Mouse (Mus musculus) kidney, embryonic 14.5 days (tissue): Measurements from ENCODE around the gene Ttc1. TPM values are rescaled to one million over a fixed set of nuclear protein-coding genes. Genes with fewer than 3 reads are reported as not detected.

ENCODE experiments used
- ATAC-seq: fragments of 200-750 bp; cut with Nextera tagmentation; 2 replicates; pipeline ENCODE4 v1.8.0; 2017; ENCODE audit warnings: moderate number of reproducible peaks, mild to moderate bottlenecking, moderate TSS enrichment, moderate library complexity; ENCODE audit not compliant: low FRiP score, low TSS enrichment
- H3K27ac ChIP-seq: fragments of 300-500 bp; sonication (generic); 2 replicates; pipeline ENCODE4 v1.5.1; 2014; ENCODE audit warnings: low read depth, mild to moderate bottlenecking, low read length, moderate library complexity, mixed read lengths
- H3K27me3 ChIP-seq: fragments of 300-500 bp; sonication (generic); 2 replicates; pipeline ENCODE4 v1.6.1; 2014; ENCODE audit warnings: mild to moderate bottlenecking, low read length; ENCODE audit not compliant: control insufficient read depth, insufficient read depth
- H3K36me3 ChIP-seq: fragments of 300-500 bp; sonication (generic); 2 replicates; pipeline ENCODE4 v1.6.1; 2014; ENCODE audit warnings: low read length, mixed read lengths; ENCODE audit not compliant: control insufficient read depth, insufficient read depth
- H3K4me1 ChIP-seq: fragments of 300-500 bp; sonication (generic); 2 replicates; pipeline ENCODE4 v1.6.1; 2014; ENCODE audit warnings: low read length, mixed read lengths; ENCODE audit not compliant: control insufficient read depth, insufficient read depth
- H3K4me2 ChIP-seq: fragments of 300-500 bp; sonication (generic); replicated peaks from 2 replicates; pipeline ENCODE4 v1.6.1; 2014; ENCODE audit warnings: low read depth, mild to moderate bottlenecking, low read length
- H3K4me3 ChIP-seq: fragments of 300-500 bp; sonication (generic); 2 replicates; pipeline ENCODE4 v1.5.1; 2014; ENCODE audit warnings: mild to moderate bottlenecking, low read length
- H3K9ac ChIP-seq: fragments of 300-500 bp; sonication (generic); 2 replicates; pipeline ENCODE4 v1.6.1; 2014; ENCODE audit warnings: low read depth, mild to moderate bottlenecking, low read length, moderate library complexity
- H3K9me3 ChIP-seq: fragments of 300-500 bp; sonication (generic); 2 replicates; pipeline ENCODE4 v1.6.1; 2016; ENCODE audit warnings: low read length; ENCODE audit not compliant: control insufficient read depth
- WGBS: fragments of 180-500 bp; shearing (Covaris S2); extraction: QIAGEN DNeasy Blood & Tissue Kit; methylation state at CpG from one replicate; pipeline ENCODE4 v1.1.7; 2014; 5-methylcytosine and 5-hydroxymethylcytosine counted together
- polyA plus RNA-seq: library from polyadenylated mRNA; unstranded; fragments of >200 nt; fragmentation: Nextera tagmentation; extraction: Ambion mirVana; gene quantifications from 2 replicates; pipeline ENCODE4 v1.2.1, GENCODE M21; 2014

Ttc1 gene
- polyA plus RNA-seq, 1 experiment from 2014 or later = 82.2 TPM

GRCm38 (mm10) chr11:43727796-43728195, 20.0 kb downstream of the Ttc1 start:
- Histone ChIP-seq H3K36me3 (peaks cover 38% of the 10 kb centered on the region), H3K4me2 (no peak overlapping the region), H3K27me3 (no peaks in the 10 kb centered on the region), H3K4me3 (no peak overlapping the region), H3K27ac (no peak overlapping the region), H3K4me1 (no peaks in the 10 kb centered on the region), H3K9me3 (no peaks in the 10 kb centered on the region), H3K9ac (no peak overlapping the region)
- 66% methylated on average over 7 of the region's 7 CpGs for WGBS
- ATAC-seq = no peak; the same call in 1 of the 2 replicates

- H3K4me2 ChIP-seq = no peak overlapping the region
- H3K4me3 ChIP-seq = no peak overlapping the region
- WGBS = 89% methylated on average over 3 of the region's 3 CpGs
- H3K9ac ChIP-seq = no peak overlapping the region
- H3K9me3 ChIP-seq = no peaks in the 10 kb centered on the region
- no peak for ATAC-seq
- H3K4me1 ChIP-seq = no peaks in the 10 kb centered on the region
- H3K27me3 ChIP-seq = no peaks in the 10 kb centered on the region
- H3K36me3 ChIP-seq = peaks cover 27% of the 10 kb centered on the region
- H3K27ac ChIP-seq = no peak overlapping the region
Measured at GRCm38 (mm10) chr11:43723411-43723810, 24.4 kb downstream of the Ttc1 start.

- peaks cover 13% of the 10 kb centered on the region for H3K36me3 ChIP-seq
- no peak overlapping the region for H3K4me2 ChIP-seq
- ATAC-seq = no peak
Measured at GRCm38 (mm10) chr11:43712178-43712577, 35.6 kb downstream of the Ttc1 start.

GRCm38 (mm10) chr11:43708409-43708808, 39.4 kb downstream of the Ttc1 start:
- Histone ChIP-seq H3K4me3 (no peak overlapping the region), H3K27me3 (no peaks in the 10 kb centered on the region), H3K4me1 (no peaks in the 10 kb centered on the region), H3K36me3 (peaks cover 32% of the 10 kb centered on the region), H3K9me3 (no peaks in the 10 kb centered on the region), H3K27ac (no peak overlapping the region), H3K4me2 (no peak overlapping the region), H3K9ac (no peak overlapping the region)
- 97% methylated on average over 2 of the region's 2 CpGs for WGBS
- ATAC-seq = no peak

More at GRCm38 (mm10) chr11:43712178-43712577, 35.6 kb downstream of the Ttc1 start:
- Histone ChIP-seq H3K9me3 (no peaks in the 10 kb centered on the region), H3K4me1 (no peaks in the 10 kb centered on the region), H3K27me3 (no peaks in the 10 kb centered on the region), H3K9ac (no peak overlapping the region), H3K27ac (no peak overlapping the region), H3K4me3 (no peak overlapping the region)
- 96% methylated on average over 4 of the region's 4 CpGs for WGBS

- Histone ChIP-seq H3K9ac (no peak overlapping the region), H3K27me3 (no peaks in the 10 kb centered on the region), H3K9me3 (no peaks in the 10 kb centered on the region), H3K36me3 (peaks cover 28% of the 10 kb centered on the region), H3K27ac (no peak overlapping the region), H3K4me3 (no peak overlapping the region), H3K4me1 (no peaks in the 10 kb centered on the region), H3K4me2 (no peak overlapping the region)
- 93% methylated on average over 10 of the region's 10 CpGs for WGBS
- ATAC-seq = no peak
Measured at GRCm38 (mm10) chr11:43705751-43706150, 42.1 kb downstream of the Ttc1 start.

DNA sequence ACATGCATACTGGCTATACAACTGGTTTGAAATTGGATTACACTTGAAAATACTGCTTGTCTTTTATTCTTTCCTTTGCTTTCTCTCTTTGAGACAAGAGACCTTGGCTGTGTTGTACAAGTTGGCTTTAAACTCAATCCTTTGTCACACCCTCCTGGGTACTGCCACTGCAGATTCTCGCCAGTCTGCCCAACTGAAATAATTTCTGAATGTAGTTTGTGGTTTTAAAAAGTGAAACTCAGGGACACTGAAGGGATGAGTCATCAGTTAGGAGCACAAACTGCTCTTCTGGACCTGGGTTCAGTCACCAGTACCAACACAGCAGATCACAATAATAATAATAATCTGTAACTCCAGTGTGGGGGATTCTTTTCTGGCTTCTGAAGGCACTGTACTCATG, 44.3 kb downstream of the Ttc1 start:
- H3K27ac ChIP-seq = no peak overlapping the region
- no peak overlapping the region for H3K9ac ChIP-seq
- no peak overlapping the region for H3K4me3 ChIP-seq
- no peaks in the 10 kb centered on the region for H3K27me3 ChIP-seq
- H3K4me2 ChIP-seq = no peak overlapping the region
- no peaks in the 10 kb centered on the region for H3K9me3 ChIP-seq
- H3K4me1 ChIP-seq = no peaks in the 10 kb centered on the region
- no peak for ATAC-seq
- 89% methylated on average over 1 of the region's 1 CpGs for WGBS
- peaks cover 38% of the 10 kb centered on the region for H3K36me3 ChIP-seq

- H3K4me2 ChIP-seq = no peak overlapping the region
- H3K9me3 ChIP-seq = no peaks in the 10 kb centered on the region
- no peaks in the 10 kb centered on the region for H3K27me3 ChIP-seq
- 90% methylated on average over 3 of the region's 3 CpGs for WGBS
- H3K9ac ChIP-seq = no peak overlapping the region
- ATAC-seq = no peak
- peaks cover 5% of the 10 kb centered on the region; the same call in 1 of the 2 replicates for H3K4me1 ChIP-seq
- H3K27ac ChIP-seq = no peak overlapping the region
- H3K36me3 ChIP-seq = peaks cover 43% of the 10 kb centered on the region
- H3K4me3 ChIP-seq = no peak overlapping the region
Measured at GRCm38 (mm10) chr11:43700291-43700690, 47.5 kb downstream of the Ttc1 start.

GRCm38 (mm10) chr11:43698621-43699020, 49.2 kb downstream of the Ttc1 start:
- Histone ChIP-seq H3K27me3 (no peaks in the 10 kb centered on the region), H3K27ac (no peak overlapping the region), H3K9ac (no peak overlapping the region), H3K4me1 (peaks cover 5% of the 10 kb centered on the region; the same call in 1 of the 2 replicates), H3K36me3 (peaks cover 38% of the 10 kb centered on the region), H3K9me3 (no peaks in the 10 kb centered on the region), H3K4me2 (no peak overlapping the region), H3K4me3 (no peak overlapping the region)
- WGBS = 43% methylated on average over 5 of the region's 5 CpGs
- no peak for ATAC-seq

- H3K27me3 ChIP-seq = no peaks in the 10 kb centered on the region
- no peak for ATAC-seq
- no peak overlapping the region for H3K4me2 ChIP-seq
- no peak overlapping the region for H3K4me3 ChIP-seq
- H3K36me3 ChIP-seq = peaks cover 52% of the 10 kb centered on the region
- H3K4me1 ChIP-seq = peaks cover 5% of the 10 kb centered on the region; the same call in 1 of the 2 replicates
- 83% methylated on average over 4 of the region's 4 CpGs for WGBS
- H3K9me3 ChIP-seq = no peaks in the 10 kb centered on the region
- H3K27ac ChIP-seq = no peak overlapping the region
- no peak overlapping the region for H3K9ac ChIP-seq
Measured at GRCm38 (mm10) chr11:43696623-43697022, 51.2 kb downstream of the Ttc1 start.
